Mouse (Mus musculus) limb, embryonic 13.5 days (tissue): ENCODE measurements at regions not wholly inside any gene's neighbourhood (a gene's known extent, or its start where the extent isn't known, plus 50 kb on each side); places are given as distances from the start of the nearest gene placed in this dataset.
"Not testable (repeated sequence)": the region's sequence is repeated elsewhere in the genome, so short reads cannot be mapped to it uniquely, and the experiment has no call there.

Source experiments
- ATAC-seq: fragments of 200-750 bp; cut with Nextera tagmentation; 2 replicates; pipeline ENCODE4 v1.8.0; 2017; ENCODE audit warnings: low read depth, moderate number of reproducible peaks, moderate TSS enrichment; ENCODE audit not compliant: low FRiP score
- H3K27ac ChIP-seq: fragments of 300-500 bp; sonication (generic); 2 replicates; pipeline ENCODE4 v1.5.1; 2015; ENCODE audit warnings: inconsistent platforms, mild to moderate bottlenecking, moderate library complexity
- H3K27me3 ChIP-seq: fragments of 300-500 bp; sonication (generic); 2 replicates; pipeline ENCODE4 v1.6.1; 2015; ENCODE audit warnings: mild to moderate bottlenecking, inconsistent platforms
- H3K36me3 ChIP-seq: fragments of 300-500 bp; sonication (generic); 2 replicates; pipeline ENCODE4 v1.6.1; 2015; ENCODE audit warnings: inconsistent platforms, mild to moderate bottlenecking, moderate library complexity
- H3K4me1 ChIP-seq: fragments of 300-500 bp; sonication (generic); 2 replicates; pipeline ENCODE4 v1.6.1; 2015; ENCODE audit warnings: inconsistent platforms
- H3K4me2 ChIP-seq: fragments of 300-500 bp; sonication (generic); replicated peaks from 2 replicates; pipeline ENCODE4 v1.6.1; 2015; ENCODE audit warnings: inconsistent platforms, mild to moderate bottlenecking, moderate library complexity
- H3K4me3 ChIP-seq: fragments of 300-500 bp; sonication (generic); 2 replicates; pipeline ENCODE4 v1.5.1; 2015; ENCODE audit warnings: moderate library complexity, mild to moderate bottlenecking, inconsistent platforms
- H3K9ac ChIP-seq: fragments of 300-500 bp; sonication (generic); 2 replicates; pipeline ENCODE4 v1.6.1; 2015; ENCODE audit warnings: mild to moderate bottlenecking, inconsistent platforms
- H3K9me3 ChIP-seq: fragments of 300-500 bp; sonication (generic); 2 replicates; pipeline ENCODE4 v1.6.1; 2016; ENCODE audit warnings: inconsistent platforms
- WGBS: fragments of 180-500 bp; shearing (Covaris S2); methylation state at CpG from one replicate; pipeline ENCODE4 v1.1.7; 2015; 5-methylcytosine and 5-hydroxymethylcytosine counted together

- no peaks in the 10 kb centered on the region for H3K27me3 ChIP-seq
- H3K9ac ChIP-seq, result no peak overlapping the region
- WGBS, result 73% methylated on average over 2 of the region's 2 CpGs
- no peak overlapping the region for H3K4me2 ChIP-seq
- H3K4me1 ChIP-seq, result peaks cover 6% of the 10 kb centered on the region; the same call in 1 of the 2 replicates
- no peak overlapping the region for H3K4me3 ChIP-seq
- ATAC-seq, result no peak
- H3K9me3 ChIP-seq, result no peaks in the 10 kb centered on the region
- no peak overlapping the region for H3K27ac ChIP-seq
- no peaks in the 10 kb centered on the region for H3K36me3 ChIP-seq
Measured at GRCm38 (mm10) chr2:78240299-78240698, 294.1 kb upstream of the Cwc22 start.

GRCm38 (mm10) chr2:78225383-78226100 lies 279.4 kb upstream of the Cwc22 start:
- 88% methylated on average over 4 of the region's 4 CpGs for WGBS

GRCm38 (mm10) chr2:78214469-78214868 lies 268.3 kb upstream of the Cwc22 start:
- 56% methylated on average over 8 of the region's 8 CpGs for WGBS
- no peaks in the 10 kb centered on the region for H3K9me3 ChIP-seq
- no peaks in the 10 kb centered on the region for H3K4me1 ChIP-seq

More at GRCm38 (mm10) chr2:78225383-78226100, 279.4 kb upstream of the Cwc22 start:
- not testable (repeated sequence) for ATAC-seq, H3K4me3 ChIP-seq, H3K9me3 ChIP-seq, H3K27ac ChIP-seq, H3K36me3 ChIP-seq, H3K9ac ChIP-seq, H3K4me2 ChIP-seq, H3K4me1 ChIP-seq, H3K27me3 ChIP-seq

GRCm38 (mm10) chr2:78205125-78205524 lies 258.9 kb upstream of the Cwc22 start:
- Histone ChIP-seq H3K4me2 (no peak overlapping the region), H3K27ac (no peak overlapping the region), H3K9me3 (no peaks in the 10 kb centered on the region), H3K9ac (no peak overlapping the region), H3K27me3 (no peaks in the 10 kb centered on the region), H3K4me1 (peaks cover 7% of the 10 kb centered on the region; the same call in 1 of the 2 replicates), H3K4me3 (no peak overlapping the region), H3K36me3 (no peaks in the 10 kb centered on the region)
- WGBS, result 55% methylated on average over 5 of the region's 5 CpGs
- no peak for ATAC-seq

More at GRCm38 (mm10) chr2:78214469-78214868, 268.3 kb upstream of the Cwc22 start:
- Histone ChIP-seq H3K4me3 (no peak overlapping the region), H3K4me2 (no peak overlapping the region), H3K27me3 (no peaks in the 10 kb centered on the region), H3K9ac (no peak overlapping the region), H3K36me3 (no peaks in the 10 kb centered on the region), H3K27ac (no peak overlapping the region)
- no peak for ATAC-seq

- Histone ChIP-seq H3K9me3 (no peaks in the 10 kb centered on the region), H3K4me1 (no peaks in the 10 kb centered on the region), H3K4me3 (no peak overlapping the region), H3K9ac (no peak overlapping the region), H3K27me3 (no peaks in the 10 kb centered on the region), H3K36me3 (no peaks in the 10 kb centered on the region), H3K27ac (no peak overlapping the region), H3K4me2 (no peak overlapping the region)
- no peak for ATAC-seq
- WGBS, result 85% methylated on average over 4 of the region's 4 CpGs
Measured at GRCm38 (mm10) chr2:78196006-78196405, 249.8 kb upstream of the Cwc22 start.

GRCm38 (mm10) chr2:78189620-78190019 lies 243.4 kb upstream of the Cwc22 start:
- ATAC-seq, result peak; percentile 88
- no peaks in the 10 kb centered on the region for H3K36me3 ChIP-seq
- H3K27ac ChIP-seq, result no peak overlapping the region
- H3K9me3 ChIP-seq, result no peaks in the 10 kb centered on the region
- H3K27me3 ChIP-seq, result no peaks in the 10 kb centered on the region
- 4% methylated on average over 1 of the region's 1 CpGs for WGBS
- no peak overlapping the region for H3K4me3 ChIP-seq
- H3K9ac ChIP-seq, result no peak overlapping the region
- H3K4me1 ChIP-seq, result peaks cover 8% of the 10 kb centered on the region
- no peak overlapping the region for H3K4me2 ChIP-seq

GRCm38 (mm10) chr2:78184950-78185349 lies 238.8 kb upstream of the Cwc22 start:
- H3K9ac ChIP-seq, result no peak overlapping the region
- no peaks in the 10 kb centered on the region for H3K36me3 ChIP-seq
- H3K9me3 ChIP-seq, result no peaks in the 10 kb centered on the region
- H3K4me1 ChIP-seq, result peaks cover 6% of the 10 kb centered on the region
- no peaks in the 10 kb centered on the region for H3K27me3 ChIP-seq
- WGBS, result 75% methylated on average over 1 of the region's 1 CpGs
- H3K27ac ChIP-seq, result no peak overlapping the region
- H3K4me2 ChIP-seq, result no peak overlapping the region
- ATAC-seq, result no peak
- H3K4me3 ChIP-seq, result no peak overlapping the region

- H3K27me3 ChIP-seq, result no peaks in the 10 kb centered on the region
- WGBS, result 73% methylated on average over 4 of the region's 4 CpGs
- no peaks in the 10 kb centered on the region for H3K4me1 ChIP-seq
- no peak for ATAC-seq
- H3K4me3 ChIP-seq, result no peak overlapping the region
- no peak overlapping the region for H3K9ac ChIP-seq
- no peaks in the 10 kb centered on the region for H3K36me3 ChIP-seq
- H3K27ac ChIP-seq, result no peak overlapping the region
- H3K9me3 ChIP-seq, result peaks cover 5% of the 10 kb centered on the region
- H3K4me2 ChIP-seq, result no peak overlapping the region
Measured at GRCm38 (mm10) chr2:78173784-78174183, 227.6 kb upstream of the Cwc22 start.

- Histone ChIP-seq H3K27ac (no peak overlapping the region), H3K9ac (no peak overlapping the region), H3K4me2 (no peak overlapping the region), H3K4me3 (no peak overlapping the region), H3K27me3 (no peaks in the 10 kb centered on the region), H3K36me3 (no peaks in the 10 kb centered on the region), H3K9me3 (peaks cover 5% of the 10 kb centered on the region), H3K4me1 (no peaks in the 10 kb centered on the region)
- no peak for ATAC-seq
- WGBS, result 62% methylated on average over 4 of the region's 4 CpGs
Measured at GRCm38 (mm10) chr2:78172819-78173218, 226.6 kb upstream of the Cwc22 start.

GRCm38 (mm10) chr2:78170162-78170747 lies 224.1 kb upstream of the Cwc22 start:
- WGBS, result 84% methylated on average over 6 of the region's 6 CpGs
- no peak overlapping the region for H3K4me3 ChIP-seq
- H3K4me1 ChIP-seq, result no peaks in the 10 kb centered on the region
- H3K9ac ChIP-seq, result no peak overlapping the region
- no peaks in the 10 kb centered on the region for H3K36me3 ChIP-seq
- ATAC-seq, result no peak
- H3K9me3 ChIP-seq, result no peaks in the 10 kb centered on the region
- no peak overlapping the region for H3K27ac ChIP-seq
- no peak overlapping the region for H3K4me2 ChIP-seq
- H3K27me3 ChIP-seq, result no peaks in the 10 kb centered on the region

GRCm38 (mm10) chr2:78165429-78165828 lies 219.3 kb upstream of the Cwc22 start:
- no peak for ATAC-seq
- H3K4me1 ChIP-seq, result no peaks in the 10 kb centered on the region
- no peak overlapping the region for H3K4me2 ChIP-seq
- no peak overlapping the region for H3K9ac ChIP-seq
- H3K9me3 ChIP-seq, result no peaks in the 10 kb centered on the region
- H3K36me3 ChIP-seq, result no peaks in the 10 kb centered on the region
- no peak overlapping the region for H3K4me3 ChIP-seq
- no peak overlapping the region for H3K27ac ChIP-seq
- WGBS, result 67% methylated on average over 13 of the region's 13 CpGs
- H3K27me3 ChIP-seq, result no peaks in the 10 kb centered on the region

GRCm38 (mm10) chr2:78159877-78160485 lies 213.8 kb upstream of the Cwc22 start:
- ATAC-seq, result peak; percentile 66
- Histone ChIP-seq H3K27me3 (no peaks in the 10 kb centered on the region), H3K27ac (peak overlapping the region; percentile 28; the same call in 1 of the 2 replicates), H3K4me2 (no peak overlapping the region), H3K4me3 (no peak overlapping the region), H3K4me1 (peaks cover 8% of the 10 kb centered on the region), H3K9me3 (no peaks in the 10 kb centered on the region), H3K9ac (no peak overlapping the region), H3K36me3 (no peaks in the 10 kb centered on the region)
- 80% methylated on average over 3 of the region's 3 CpGs for WGBS
